Mouse (Mus musculus): ENCODE results near the gene Dhx9. TPM values are rescaled to one million over a fixed set of nuclear protein-coding genes. Genes with fewer than 3 reads are reported as not detected.
"Not testable (repeated sequence)": the region's sequence is repeated elsewhere in the genome, so short reads cannot be mapped to it uniquely, and the experiment has no call there.

Dhx9 gene
- total and polyA plus RNA-seq, 3 experiments: 82.0 to 262 (median 170) TPM

GRCm38 (mm10) chr1:153487500-153487879 is at the start of gene Dhx9 (continued):
- no peak for TF ChIP-seq POLR2AphosphoS5 (IDR thresholded peaks at IDR 0.05; ENCODE audit: borderline replicate concordance, low read depth, low read length)

DNA sequence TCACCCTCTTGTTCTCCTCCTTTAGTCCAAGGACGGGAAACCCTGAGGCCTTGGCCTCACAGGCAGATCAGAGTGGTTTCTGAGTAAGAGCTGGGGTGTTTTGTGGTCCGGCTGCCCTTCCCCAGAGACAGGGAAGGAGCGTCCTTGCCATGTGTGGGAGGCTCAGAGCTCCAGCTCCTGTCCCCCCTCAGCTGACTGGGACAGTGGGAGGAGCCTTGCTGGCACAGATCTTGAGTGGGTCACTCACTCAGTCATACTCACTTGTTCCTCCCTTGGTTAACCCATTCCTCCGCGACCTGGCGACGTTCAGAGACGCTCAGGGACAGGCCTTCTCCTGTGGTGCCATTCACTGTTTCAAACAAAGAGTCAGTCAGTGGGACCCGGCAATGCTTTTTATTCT is 48.2 kb upstream of the Dhx9 start:
- Histone ChIP-seq H3K79me2 (ENCODE audit: control insufficient read depth, insufficient read depth, low read length, poor library complexity) (no peaks in the 10 kb centered on the region), H3K9me3 (replicated peaks; ENCODE audit: insufficient read depth, low read length) (no peaks in the 10 kb centered on the region), H3K27me3 (ENCODE audit: control insufficient read depth in 1 of 2, insufficient read depth in 2 of 2, low read length in 2 of 2) (no peaks in the 10 kb centered on the region; a peak in 1 of 4 replicates), H3K36me3 (ENCODE audit: control insufficient read depth in 1 of 2, insufficient read depth in 2 of 2, low read length in 2 of 2) (no peaks in the 10 kb centered on the region; a peak in 1 of 4 replicates), H3K4me1 (ENCODE audit: control insufficient read depth in 1 of 2, insufficient read depth in 2 of 2, low read length in 2 of 2) (peaks cover 0 to 5% of the 10 kb centered on the region in 2 experiments; a peak in 1 of 4 replicates), H3K4me3 (ENCODE audit: control insufficient read depth in 1 of 2, insufficient read depth in 1 of 2, low read depth in 2 of 2, low read length in 2 of 2) (no peak overlapping the region), H3K9ac (ENCODE audit: control insufficient read depth, low read depth, low read length, poor library complexity, severe bottlenecking) (no peak overlapping the region), H3K27ac (ENCODE audit: control insufficient read depth, low read depth, low read length) (no peak overlapping the region)
- DNase-seq (ENCODE audit: low read depth, low spot score): no peak
- no peak for TF ChIP-seq POLR2AphosphoS5 (IDR thresholded peaks at IDR 0.05; ENCODE audit: borderline replicate concordance, low read depth, low read length)
- no peak for TF ChIP-seq SIN3A (IDR thresholded peaks at IDR 0.05; ENCODE audit: low read length)
- TF ChIP-seq BHLHE40 (IDR thresholded peaks at IDR 0.05; ENCODE audit: borderline replicate concordance, low read depth, low read length): no peak
- no peak for TF ChIP-seq TAL1 (IDR thresholded peaks at IDR 0.05; ENCODE audit: low read length)
- no peak for TF ChIP-seq CTCF (IDR thresholded peaks at IDR 0.05 in 2 of 3, conservative IDR thresholded peaks at IDR 0.05 in 1 of 3; ENCODE audit: control insufficient read depth in 1 of 3, insufficient read depth in 1 of 3, low read depth in 2 of 3, low read length in 3 of 3, poor library complexity in 1 of 3, severe bottlenecking in 1 of 3)
- no peak for TF ChIP-seq SMC3 (IDR thresholded peaks at IDR 0.05; ENCODE audit: low read depth, low read length)
- TF ChIP-seq ETS1 (IDR thresholded peaks at IDR 0.05; ENCODE audit: low read depth, low read length): no peak
- TF ChIP-seq MAX (IDR thresholded peaks at IDR 0.05; ENCODE audit: low read length): no peak
- TF ChIP-seq POLR2AphosphoS2 (IDR thresholded peaks at IDR 0.05; ENCODE audit: low read length): no peak
- no peak for TF ChIP-seq ZNF384 (IDR thresholded peaks at IDR 0.05; ENCODE audit: low read depth, low read length)
- no peak for TF ChIP-seq MYB (IDR thresholded peaks at IDR 0.05; ENCODE audit: low read depth, low read length)

DNA sequence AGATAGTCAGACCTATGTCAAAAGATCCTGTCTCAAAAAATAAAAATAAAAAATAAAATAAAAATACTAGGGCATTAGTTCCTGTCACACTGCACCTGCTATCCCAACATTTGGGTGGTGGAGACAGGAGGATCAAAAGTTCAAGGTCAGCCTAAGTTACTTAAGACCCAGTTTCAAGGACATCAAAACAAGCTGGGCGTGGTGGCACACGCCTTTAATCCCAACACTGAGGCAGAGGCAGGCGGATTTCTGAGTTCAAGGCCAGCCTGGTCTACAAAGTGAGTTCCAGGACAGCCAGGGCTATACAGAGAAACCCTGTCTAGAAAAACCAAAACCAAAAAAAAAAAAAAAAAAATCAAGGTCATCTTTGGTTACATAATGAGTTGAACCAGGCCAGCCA is 45.4 kb upstream of the Dhx9 start:
- not testable (repeated sequence) for H3K4me3 ChIP-seq (ENCODE audit: control insufficient read depth in 1 of 2, insufficient read depth in 1 of 2, low read depth in 2 of 2, low read length in 2 of 2); H3K27ac ChIP-seq (ENCODE audit: control insufficient read depth, low read depth, low read length); H3K36me3 ChIP-seq (ENCODE audit: control insufficient read depth in 1 of 2, insufficient read depth in 2 of 2, low read length in 2 of 2); H3K9me3 ChIP-seq (replicated peaks; ENCODE audit: insufficient read depth, low read length); H3K79me2 ChIP-seq (ENCODE audit: control insufficient read depth, insufficient read depth, low read length, poor library complexity); H3K4me1 ChIP-seq (ENCODE audit: control insufficient read depth in 1 of 2, insufficient read depth in 2 of 2, low read length in 2 of 2); H3K9ac ChIP-seq (ENCODE audit: control insufficient read depth, low read depth, low read length, poor library complexity, severe bottlenecking); DNase-seq (ENCODE audit: low read depth, low spot score); H3K27me3 ChIP-seq (ENCODE audit: control insufficient read depth in 1 of 2, insufficient read depth in 2 of 2, low read length in 2 of 2)

GRCm38 (mm10) chr1:153532234-153532841 is 44.9 kb upstream of the Dhx9 start:
- Histone ChIP-seq H3K27ac (ENCODE audit: control insufficient read depth, low read depth, low read length) (no peak overlapping the region), H3K79me2 (ENCODE audit: control insufficient read depth, insufficient read depth, low read length, poor library complexity) (no peaks in the 10 kb centered on the region), H3K4me3 (ENCODE audit: control insufficient read depth in 1 of 2, insufficient read depth in 1 of 2, low read depth in 2 of 2, low read length in 2 of 2) (peak overlapping the region; percentile 42 to 45), H3K4me1 (ENCODE audit: control insufficient read depth in 1 of 2, insufficient read depth in 2 of 2, low read length in 2 of 2) (peaks cover 0 to 5% of the 10 kb centered on the region in 2 experiments; a peak in 1 of 4 replicates), H3K9me3 (replicated peaks; ENCODE audit: insufficient read depth, low read length) (no peaks in the 10 kb centered on the region), H3K27me3 (ENCODE audit: control insufficient read depth in 1 of 2, insufficient read depth in 2 of 2, low read length in 2 of 2) (no peaks in the 10 kb centered on the region; a peak in 2 of 4 replicates), H3K9ac (ENCODE audit: control insufficient read depth, low read depth, low read length, poor library complexity, severe bottlenecking) (peak overlapping the region; percentile 54), H3K36me3 (ENCODE audit: control insufficient read depth in 1 of 2, insufficient read depth in 2 of 2, low read length in 2 of 2) (no peaks in the 10 kb centered on the region; a peak in 1 of 4 replicates)
- DNase-seq (ENCODE audit: low read depth, low spot score): peak; percentile 55
- TF ChIP-seq MEF2A (IDR thresholded peaks at IDR 0.05; ENCODE audit: extremely low read depth, insufficient replicate concordance, low read depth, low read length, poor library complexity, severe bottlenecking): no peak
- TF ChIP-seq TBP (IDR thresholded peaks at IDR 0.05; ENCODE audit: low read depth, low read length): no peak
- no peak for TF ChIP-seq POLR2A (IDR thresholded peaks at IDR 0.05; ENCODE audit: control insufficient read depth in 1 of 2, insufficient read depth in 1 of 2, low read depth in 1 of 2, low read length in 2 of 2, poor library complexity in 1 of 2)
- no peak for TF ChIP-seq MYB (IDR thresholded peaks at IDR 0.05; ENCODE audit: low read depth, low read length)
- no peak for TF ChIP-seq ELF1 (IDR thresholded peaks at IDR 0.05; ENCODE audit: low read depth, low read length)
- TF ChIP-seq HCFC1 (IDR thresholded peaks at IDR 0.05; ENCODE audit: low read depth, low read length): no peak
- no peak for TF ChIP-seq MXI1 (IDR thresholded peaks at IDR 0.05; ENCODE audit: low read depth, low read length)
- no peak for TF ChIP-seq CHD1 (IDR thresholded peaks at IDR 0.05; ENCODE audit: low read depth, low read length)
- no peak for TF ChIP-seq TAL1 (IDR thresholded peaks at IDR 0.05; ENCODE audit: low read length)
- no peak for TF ChIP-seq USF1 (IDR thresholded peaks at IDR 0.05; ENCODE audit: low read depth, low read length)
- TF ChIP-seq NELFE (IDR thresholded peaks at IDR 0.05; ENCODE audit: low read depth, low read length): no peak
